Mouse (Mus musculus) layer of hippocampus, postnatal 14 days (tissue): ENCODE data around the gene Vmn2r109. TPM values are rescaled to one million over a fixed set of nuclear protein-coding genes. Genes with fewer than 3 reads are reported as not detected.
"Not testable (repeated sequence)": the region's sequence is repeated elsewhere in the genome, so short reads cannot be mapped to it uniquely, and the experiment has no call there.

Experiments
- DNase-seq, 2 experiments: peaks; one replicate each; pipeline ENCODE4 v3.0.0; 2021 to 2022; ENCODE audit warnings: low spot score in 2 of 2, mixed read lengths in 1 of 2
- long read RNA-seq, 2 experiments: library from polyadenylated mRNA; stranded (forward); transcript quantifications; one replicate each; pipeline ENCODE4 v2.0.0; 2021
- total RNA-seq, 2 experiments: library from RNA; stranded (reverse); gene quantifications; 2 replicates each; pipeline ENCODE4 v1.2.3; 2021

Gene Vmn2r109
- not detected for total RNA-seq
- long read RNA-seq, experiment 1 = 0 reads
- long read RNA-seq, experiment 2 = 0 reads

DNA sequence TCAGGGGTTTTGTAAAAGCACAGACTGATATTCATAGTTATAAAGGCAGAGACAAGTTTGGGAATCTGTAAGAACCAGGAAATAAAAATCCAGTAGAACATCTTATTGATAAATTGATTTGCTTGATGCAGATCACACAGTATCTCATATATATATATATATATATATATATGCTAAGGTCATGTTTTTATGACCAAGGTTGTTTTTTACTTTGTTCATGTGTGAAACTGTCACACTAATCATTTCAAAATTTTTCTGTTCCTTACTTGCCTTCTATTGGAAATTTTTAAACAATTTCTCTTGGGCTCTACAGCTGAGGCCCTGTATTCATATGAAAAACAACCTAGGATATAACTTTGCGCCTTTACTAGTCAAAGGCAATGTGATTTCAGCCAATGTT, at the start of gene Vmn2r109:
Gene Vmn2r109 (minus strand): TSS at position 101 of the 400 bp plus-strand sequence.
- no peak for DNase-seq

DNA sequence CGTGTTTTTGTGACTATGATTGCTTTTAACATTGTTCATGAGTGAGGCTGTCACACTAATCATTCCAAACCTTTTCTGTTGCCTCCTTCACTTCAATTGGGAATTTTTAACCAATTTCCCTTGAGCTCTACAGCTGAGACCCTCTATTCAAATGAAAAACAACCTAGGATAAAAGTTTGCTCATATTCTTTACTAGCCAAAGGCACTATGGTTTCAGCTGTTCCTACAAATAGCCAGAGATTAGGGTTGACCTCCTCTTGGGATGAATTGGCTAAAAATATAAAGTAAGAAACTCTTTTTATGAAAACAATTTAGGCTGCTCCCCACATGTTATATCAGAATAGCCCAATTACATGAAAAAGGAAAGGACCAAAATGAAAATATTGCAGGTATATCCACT, 31.8 kb upstream of the Vmn2r109 start, which contains the start of gene Vmn2r110:
Gene Vmn2r110 (minus strand): TSS at position 101 of the 400 bp plus-strand sequence.
- DNase-seq = no peak

DNA sequence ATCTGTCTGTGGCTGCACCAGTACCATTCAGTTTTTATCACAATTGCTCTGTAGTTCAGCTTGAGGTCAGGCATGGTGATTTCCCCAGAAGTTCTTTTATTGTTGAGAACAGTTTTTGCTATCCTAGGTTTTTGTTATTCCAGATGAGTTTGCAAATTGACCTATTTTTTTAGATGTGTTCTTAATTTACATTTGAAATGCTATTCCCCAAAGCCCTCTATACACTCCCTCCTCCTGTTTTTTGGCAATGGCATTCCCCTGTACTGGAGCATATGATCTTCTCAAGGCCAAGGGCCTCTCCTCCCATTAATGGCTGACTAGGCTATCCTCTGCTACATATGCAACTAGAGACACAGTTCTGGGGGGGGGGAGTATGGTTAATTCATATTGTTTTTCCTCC, 56.3 kb downstream of the Vmn2r109 start:
- DNase-seq = not testable (repeated sequence)

DNA sequence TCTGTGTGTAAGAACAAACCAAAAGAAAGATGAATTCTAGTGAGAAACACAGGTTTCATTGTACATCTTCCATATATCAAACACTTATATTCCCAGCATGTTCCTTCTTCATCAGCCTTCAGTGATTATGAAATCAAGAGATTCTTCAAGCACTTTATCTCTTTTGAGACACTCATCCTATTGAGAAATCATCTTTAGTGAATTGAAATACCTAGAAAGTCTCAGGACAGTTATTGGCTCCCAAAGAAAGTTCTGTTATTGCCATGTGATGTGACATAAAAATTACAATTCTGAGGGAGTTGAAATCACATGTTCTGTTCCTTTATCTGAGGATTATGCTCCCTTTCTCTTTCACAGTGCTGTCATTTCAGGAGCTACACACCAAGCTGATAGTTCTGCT, 66.7 kb downstream of the Vmn2r109 start, which contains the start of gene Vmn1r225:
Gene Vmn1r225 (plus strand): TSS at position 301 of the 400 bp plus-strand sequence.
- DNase-seq = no peak

Other genes starting within 250 kb of the Vmn2r109 start
- not detected for gene Vmn2r107, start 219.5 kb downstream of the Vmn2r109 start, total RNA-seq
- not detected for gene Vmn1r224, start 150.6 kb downstream of the Vmn2r109 start, total RNA-seq
- under 1 TPM; 0.05 TPM for gene Vmn2r108, start 83.4 kb downstream of the Vmn2r109 start, total RNA-seq
- not detected for gene Vmn1r225, start 66.6 kb downstream of the Vmn2r109 start, total RNA-seq
- gene Vmn2r110, start 31.7 kb upstream of the Vmn2r109 start, total RNA-seq = not detected
- not detected for gene Fpr-rs3, start 60.1 kb upstream of the Vmn2r109 start, total RNA-seq
- not detected for gene Vmn1r226, start 118.1 kb upstream of the Vmn2r109 start, total RNA-seq
- gene Vmn1r227, start 165.1 kb upstream of the Vmn2r109 start, total RNA-seq = not detected
- gene Vmn1r228, start 221.4 kb upstream of the Vmn2r109 start, total RNA-seq = not detected
- under 1 TPM; 0.07 to 0.17 TPM for gene Vmn1r229, start 246.8 kb upstream of the Vmn2r109 start, total RNA-seq